Mouse (Mus musculus) hindbrain, postnatal 0 days (tissue): ENCODE data around the gene Dync2li1. TPM values are rescaled to one million over a fixed set of nuclear protein-coding genes. Genes with fewer than 3 reads are reported as not detected.

Source experiments
- ATAC-seq: fragments of 200-750 bp; cut with Nextera tagmentation; 2 replicates; pipeline ENCODE4 v1.8.0; 2017; ENCODE audit warnings: mild to moderate bottlenecking, moderate TSS enrichment, moderate library complexity
- DNase-seq: peaks from one replicate; pipeline ENCODE4 v3.0.0-alpha.2; 2015; ENCODE audit warnings: low spot score
- H3K27ac ChIP-seq: fragments of 300-500 bp; sonication (generic); 2 replicates; pipeline ENCODE4 v1.5.1; 2014; ENCODE audit warnings: mild to moderate bottlenecking
- H3K27me3 ChIP-seq: fragments of 300-500 bp; sonication (generic); 2 replicates; pipeline ENCODE4 v1.6.1; 2014; ENCODE audit warnings: low read length, mixed read lengths; ENCODE audit not compliant: insufficient read depth
- H3K36me3 ChIP-seq: fragments of 300-500 bp; sonication (generic); 2 replicates; pipeline ENCODE4 v1.6.1; 2014; ENCODE audit warnings: low read length, mixed read lengths; ENCODE audit not compliant: insufficient read depth
- H3K4me1 ChIP-seq: fragments of 300-500 bp; sonication (generic); 2 replicates; pipeline ENCODE4 v1.6.1; 2014; ENCODE audit warnings: antibody characterized with exemption, low read length, mixed read lengths; ENCODE audit not compliant: insufficient read depth
- H3K4me2 ChIP-seq: fragments of 300-500 bp; sonication (generic); 2 replicates; pipeline ENCODE4 v1.6.1; 2014; ENCODE audit warnings: low read depth, mild to moderate bottlenecking, low read length, moderate library complexity, mixed read lengths
- H3K4me3 ChIP-seq: fragments of 300-500 bp; sonication (generic); 2 replicates; pipeline ENCODE4 v1.5.1; 2014; ENCODE audit warnings: low read length
- H3K9ac ChIP-seq: fragments of 300-500 bp; sonication (generic); replicated peaks from 2 replicates; pipeline ENCODE4 v1.6.1; 2014; ENCODE audit warnings: mild to moderate bottlenecking, low read length, moderate library complexity, mixed read lengths
- H3K9me3 ChIP-seq: fragments of 300-500 bp; sonication (generic); 2 replicates; pipeline ENCODE4 v1.6.1; 2016; ENCODE audit warnings: low read length, mixed read lengths
- CTCF ChIP-seq: IDR thresholded peaks from 2 replicates; pipeline ENCODE4 v1.5.1; 2016; ENCODE audit warnings: antibody characterized with exemption, control low read depth, low read depth
- WGBS: fragments of 180-500 bp; shearing (Covaris S2); extraction: QIAGEN DNeasy Blood & Tissue Kit; methylation state at CpG from one replicate; pipeline ENCODE4 v1.1.7; 2014; 5-methylcytosine and 5-hydroxymethylcytosine counted together
- polyA plus RNA-seq: library from polyadenylated mRNA; unstranded; fragments of >200 nt; fragmentation: Nextera tagmentation; extraction: Ambion mirVana; gene quantifications from 2 replicates; pipeline ENCODE4 v1.2.1, GENCODE M21; 2015
- total RNA-seq: library from RNA; depleted of rRNA; stranded (reverse); fragments of >200 nt; gene quantifications from 2 replicates; pipeline ENCODE4 v1.2.3, GENCODE M21; 2014

Dync2li1 gene
- total and polyA plus RNA-seq, 2 experiments from 2014 or later, result 9.9 to 33.2 TPM

- WGBS, result 89% methylated on average over 7 of the region's 7 CpGs
- no peak overlapping the region for H3K4me3 ChIP-seq
- H3K9ac ChIP-seq, result no peak overlapping the region
- no peaks in the 10 kb centered on the region for H3K27me3 ChIP-seq
- ATAC-seq (no peak), DNase-seq (no peak)
- no peak overlapping the region for H3K4me2 ChIP-seq
- no peaks in the 10 kb centered on the region for H3K4me1 ChIP-seq
- H3K27ac ChIP-seq, result no peak overlapping the region
- H3K9me3 ChIP-seq, result no peaks in the 10 kb centered on the region
- no peaks in the 10 kb centered on the region for H3K36me3 ChIP-seq
- TF ChIP-seq CTCF, result no peak
These were observed 27.4 kb upstream of the Dync2li1 start for GRCm38 (mm10) chr17:84598928-84599327.

GRCm38 (mm10) chr17:84600051-84600983 is 26.0 kb upstream of the Dync2li1 start:
- DNase-seq (no peak), ATAC-seq (no peak)
- 69% methylated on average over 9 of the region's 9 CpGs for WGBS
- Histone ChIP-seq H3K27me3 (no peaks in the 10 kb centered on the region), H3K4me3 (no peak overlapping the region), H3K4me2 (no peak overlapping the region), H3K36me3 (no peaks in the 10 kb centered on the region), H3K9me3 (no peaks in the 10 kb centered on the region), H3K9ac (no peak overlapping the region), H3K4me1 (no peaks in the 10 kb centered on the region), H3K27ac (no peak overlapping the region)
- TF ChIP-seq CTCF, result no peak

GRCm38 (mm10) chr17:84601805-84602204 is 24.5 kb upstream of the Dync2li1 start:
- Histone ChIP-seq H3K4me1 (no peaks in the 10 kb centered on the region), H3K27me3 (no peaks in the 10 kb centered on the region), H3K4me2 (no peak overlapping the region), H3K27ac (no peak overlapping the region), H3K9me3 (no peaks in the 10 kb centered on the region), H3K4me3 (no peak overlapping the region), H3K9ac (no peak overlapping the region), H3K36me3 (no peaks in the 10 kb centered on the region)
- TF ChIP-seq CTCF, result no peak
- 88% methylated on average over 5 of the region's 5 CpGs for WGBS
- DNase-seq, result no peak
- no peak for ATAC-seq

DNA sequence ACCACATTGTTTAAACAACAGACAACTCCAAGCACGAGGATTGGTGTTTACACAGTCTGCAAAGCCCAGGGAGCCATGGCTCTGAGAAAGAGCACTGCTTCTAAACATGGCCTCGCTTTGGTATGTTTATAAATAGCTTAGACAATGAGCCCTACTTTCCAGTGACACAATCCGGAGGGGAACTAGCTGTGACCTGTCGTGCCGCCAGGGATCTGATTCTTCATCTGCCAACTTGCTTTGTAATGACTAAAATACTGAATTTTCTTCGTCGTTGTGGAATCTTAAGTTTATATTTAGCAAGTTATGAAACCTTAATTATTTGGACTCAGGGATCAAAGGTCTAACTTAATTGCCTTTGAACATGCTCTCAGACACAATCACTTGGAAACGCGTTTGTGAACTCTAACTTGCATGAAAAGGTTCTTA is 23.1 kb upstream of the Dync2li1 start:
- no peak for ATAC-seq
- Histone ChIP-seq H3K4me1 (no peaks in the 10 kb centered on the region), H3K9ac (no peak overlapping the region), H3K4me2 (no peak overlapping the region), H3K4me3 (no peak overlapping the region), H3K9me3 (no peaks in the 10 kb centered on the region), H3K27ac (no peak overlapping the region), H3K36me3 (no peaks in the 10 kb centered on the region), H3K27me3 (no peaks in the 10 kb centered on the region)
- no peak for DNase-seq
- no peak for TF ChIP-seq CTCF
- 61% methylated on average over 9 of the region's 9 CpGs for WGBS

- WGBS, result 92% methylated on average over 10 of the region's 10 CpGs
- TF ChIP-seq CTCF, result no peak
These were observed 22.4 kb upstream of the Dync2li1 start for GRCm38 (mm10) chr17:84603709-84604420.

GRCm38 (mm10) chr17:84606976-84607375 is 19.3 kb upstream of the Dync2li1 start:
- Histone ChIP-seq H3K27ac (no peak overlapping the region), H3K4me1 (no peaks in the 10 kb centered on the region), H3K9ac (no peak overlapping the region), H3K36me3 (no peaks in the 10 kb centered on the region), H3K4me3 (no peak overlapping the region), H3K27me3 (no peaks in the 10 kb centered on the region), H3K4me2 (no peak overlapping the region), H3K9me3 (no peaks in the 10 kb centered on the region)
- no peak for TF ChIP-seq CTCF
- no peak for DNase-seq
- 50% methylated on average over 13 of the region's 13 CpGs for WGBS
- no peak for ATAC-seq

More at GRCm38 (mm10) chr17:84603709-84604420, 22.4 kb upstream of the Dync2li1 start:
- DNase-seq, result no peak
- Histone ChIP-seq H3K27ac (no peak overlapping the region), H3K4me2 (no peak overlapping the region), H3K4me1 (no peaks in the 10 kb centered on the region), H3K27me3 (no peaks in the 10 kb centered on the region), H3K36me3 (no peaks in the 10 kb centered on the region), H3K9me3 (no peaks in the 10 kb centered on the region), H3K4me3 (no peak overlapping the region), H3K9ac (no peak overlapping the region)
- ATAC-seq, result no peak

DNA sequence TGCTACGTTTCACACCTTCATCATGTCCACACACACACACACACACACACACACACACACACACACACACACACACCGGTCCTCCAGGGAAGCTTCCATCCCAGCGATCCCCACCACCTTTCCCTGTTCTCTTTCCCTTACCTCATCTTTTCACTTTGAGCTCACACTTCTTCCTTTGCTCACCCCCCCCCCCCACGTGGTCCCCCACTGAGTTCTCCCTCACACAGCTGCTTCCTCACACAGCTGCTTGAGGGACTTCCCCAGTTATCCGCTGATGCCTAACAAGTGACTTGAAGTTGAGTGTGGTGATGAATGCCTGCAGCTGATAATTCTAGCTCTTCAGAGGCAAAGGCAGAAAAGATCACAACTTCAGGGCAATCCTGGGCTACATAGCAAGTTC is 18.7 kb upstream of the Dync2li1 start:
- ATAC-seq (no peak), DNase-seq (no peak)
- H3K4me3 ChIP-seq, result no peak overlapping the region
- no peak for TF ChIP-seq CTCF
- WGBS, result 68% methylated on average over 5 of the region's 5 CpGs
- no peak overlapping the region for H3K4me2 ChIP-seq
- no peaks in the 10 kb centered on the region for H3K27me3 ChIP-seq
- no peaks in the 10 kb centered on the region for H3K36me3 ChIP-seq
- no peak overlapping the region for H3K27ac ChIP-seq
- H3K9me3 ChIP-seq, result no peaks in the 10 kb centered on the region
- no peak overlapping the region for H3K9ac ChIP-seq
- H3K4me1 ChIP-seq, result no peaks in the 10 kb centered on the region
